Mouse (Mus musculus) neural tube, embryonic 12.5 days (tissue): Measurements from ENCODE around the gene Lman2. TPM values are rescaled to one million over a fixed set of nuclear protein-coding genes. Genes with fewer than 3 reads are reported as not detected.
A peak's percentile ranks its signal among the peaks of the same experiment; 100 is the strongest.

Experiments
- ATAC-seq: fragments of 200-750 bp; cut with Nextera tagmentation; 2 replicates; pipeline ENCODE4 v1.8.0; 2017; ENCODE audit warnings: low read depth, mild to moderate bottlenecking, moderate TSS enrichment, moderate library complexity; ENCODE audit not compliant: low FRiP score
- H3K27ac ChIP-seq: fragments of 300-500 bp; sonication (generic); 2 replicates; pipeline ENCODE4 v1.5.1; 2016
- H3K27me3 ChIP-seq: fragments of 300-500 bp; sonication (generic); replicated peaks from 2 replicates; pipeline ENCODE4 v1.6.1; 2016; ENCODE audit warnings: mild to moderate bottlenecking
- H3K36me3 ChIP-seq: fragments of 300-500 bp; sonication (generic); 2 replicates; pipeline ENCODE4 v1.6.1; 2016; ENCODE audit warnings: mild to moderate bottlenecking
- H3K4me1 ChIP-seq: fragments of 300-500 bp; sonication (generic); 2 replicates; pipeline ENCODE4 v1.6.1; 2016
- H3K4me2 ChIP-seq: fragments of 300-500 bp; sonication (generic); replicated peaks from 2 replicates; pipeline ENCODE4 v1.6.1; 2016; ENCODE audit warnings: mild to moderate bottlenecking
- H3K4me3 ChIP-seq: fragments of 300-500 bp; sonication (generic); 2 replicates; pipeline ENCODE4 v1.5.1; 2016
- H3K9ac ChIP-seq: fragments of 300-500 bp; sonication (generic); 2 replicates; pipeline ENCODE4 v1.6.1; 2016; ENCODE audit warnings: mild to moderate bottlenecking
- H3K9me3 ChIP-seq: fragments of 300-500 bp; sonication (generic); 2 replicates; pipeline ENCODE4 v1.6.1; 2016; ENCODE audit warnings: mild to moderate bottlenecking
- WGBS: fragments of 180-500 bp; shearing (Covaris S2); methylation state at CpG from one replicate; pipeline ENCODE4 v1.1.7; 2016; 5-methylcytosine and 5-hydroxymethylcytosine counted together
- polyA plus RNA-seq: library from polyadenylated mRNA; unstranded; fragments of >200 nt; fragmentation: Nextera tagmentation; extraction: Ambion mirVana; gene quantifications from 2 replicates; pipeline ENCODE4 v1.2.1, GENCODE M21; 2016

Lman2 gene
- polyA plus RNA-seq, 1 experiment from 2014 or later = 82.0 TPM

DNA sequence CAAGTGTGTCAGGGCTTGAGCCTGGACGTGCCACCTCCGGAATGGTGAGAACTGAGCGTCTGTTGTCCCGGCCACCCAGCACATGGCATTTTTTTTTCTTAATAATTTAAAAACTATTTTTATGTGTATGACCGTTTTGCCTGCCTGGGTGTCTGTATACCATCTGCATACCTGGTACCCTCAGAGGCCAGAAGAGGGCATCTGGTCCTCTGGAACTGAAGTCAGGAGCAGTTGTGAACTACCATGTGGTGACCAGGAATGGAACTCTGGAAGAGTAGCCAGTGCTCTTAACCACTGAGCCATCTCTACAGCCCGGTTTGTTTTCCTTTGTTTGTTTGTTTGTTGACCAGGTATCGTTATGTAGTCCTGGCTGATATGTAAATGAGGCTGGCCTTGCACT is 5.8 kb upstream of the Lman2 start:
- ATAC-seq = no peak
- Histone ChIP-seq H3K4me3 (no peak overlapping the region), H3K27ac (no peak overlapping the region), H3K4me1 (no peaks in the 10 kb centered on the region), H3K9me3 (no peaks in the 10 kb centered on the region), H3K27me3 (peaks cover 11% of the 10 kb centered on the region; the same call in 1 of the 2 replicates), H3K36me3 (no peaks in the 10 kb centered on the region), H3K9ac (no peak overlapping the region), H3K4me2 (no peak overlapping the region)
- 81% methylated on average over 7 of the region's 7 CpGs for WGBS

- Histone ChIP-seq H3K4me1 (peaks cover 15% of the 10 kb centered on the region), H3K27ac (peak overlapping the region; percentile 80), H3K9ac (peak overlapping the region; percentile 83), H3K4me2 (peak overlapping the region; percentile 91), H3K4me3 (peak overlapping the region; percentile 98), H3K9me3 (no peaks in the 10 kb centered on the region), H3K27me3 (no peaks in the 10 kb centered on the region), H3K36me3 (peaks cover 37% of the 10 kb centered on the region)
- 2% methylated on average over 32 of the region's 32 CpGs for WGBS
- peak; percentile 51 for ATAC-seq
Observed at GRCm38 (mm10) chr13:55361974-55362452, 570 bp downstream of the Lman2 start.

- H3K4me2 ChIP-seq = peak overlapping the region; percentile 91
- ATAC-seq = no peak
- H3K9me3 ChIP-seq = no peaks in the 10 kb centered on the region
- H3K27ac ChIP-seq = no peak overlapping the region
- H3K4me1 ChIP-seq = peaks cover 15% of the 10 kb centered on the region
- H3K27me3 ChIP-seq = no peaks in the 10 kb centered on the region
- peak overlapping the region; percentile 98; the same call in 1 of the 2 replicates for H3K4me3 ChIP-seq
- H3K36me3 ChIP-seq = peaks cover 46% of the 10 kb centered on the region
- no peak overlapping the region for H3K9ac ChIP-seq
Observed at GRCm38 (mm10) chr13:55361145-55361544, 1.4 kb downstream of the Lman2 start.

DNA sequence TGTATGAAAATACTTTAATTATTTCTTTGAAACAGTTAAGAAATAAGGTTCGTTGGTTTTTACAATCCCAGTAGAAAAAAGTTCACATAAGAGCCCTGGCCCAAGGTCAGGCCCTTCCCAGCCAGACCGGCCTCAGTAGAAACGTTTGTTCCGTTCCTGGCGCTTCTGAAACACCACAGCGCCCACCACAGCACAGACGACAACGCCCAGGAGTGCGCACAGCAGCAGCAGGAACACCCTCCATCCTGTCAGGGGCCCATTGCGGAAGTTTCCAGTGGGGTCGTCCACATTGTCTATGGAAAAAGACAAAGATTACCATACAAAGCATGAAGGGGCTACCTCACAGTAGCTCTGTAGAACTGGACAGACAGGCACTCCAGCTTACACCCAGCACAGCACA is 15.8 kb downstream of the Lman2 start:
- 93% methylated on average over 11 of the region's 11 CpGs for WGBS
- ATAC-seq = no peak

GRCm38 (mm10) chr13:55344286-55344685 is 18.3 kb downstream of the Lman2 start:
- Histone ChIP-seq H3K27ac (no peak overlapping the region), H3K9me3 (no peaks in the 10 kb centered on the region), H3K9ac (no peak overlapping the region), H3K4me3 (no peak overlapping the region), H3K4me1 (no peaks in the 10 kb centered on the region), H3K4me2 (no peak overlapping the region), H3K36me3 (peaks cover 58% of the 10 kb centered on the region), H3K27me3 (no peaks in the 10 kb centered on the region)
- no peak for ATAC-seq
- 90% methylated on average over 7 of the region's 7 CpGs for WGBS

More for the DNA sequence above, 15.8 kb downstream of the Lman2 start:
- no peak overlapping the region for H3K27ac ChIP-seq
- no peaks in the 10 kb centered on the region for H3K4me1 ChIP-seq
- no peaks in the 10 kb centered on the region for H3K27me3 ChIP-seq
- no peak overlapping the region for H3K4me2 ChIP-seq
- no peaks in the 10 kb centered on the region for H3K9me3 ChIP-seq
- H3K36me3 ChIP-seq = peaks cover 79% of the 10 kb centered on the region
- no peak overlapping the region for H3K4me3 ChIP-seq
- no peak overlapping the region for H3K9ac ChIP-seq

- 51% methylated on average over 11 of the region's 11 CpGs for WGBS
- ATAC-seq = no peak
- Histone ChIP-seq H3K9me3 (no peaks in the 10 kb centered on the region), H3K27ac (no peak overlapping the region), H3K9ac (no peak overlapping the region), H3K4me2 (no peak overlapping the region), H3K36me3 (peaks cover 41% of the 10 kb centered on the region), H3K27me3 (no peaks in the 10 kb centered on the region), H3K4me3 (no peak overlapping the region), H3K4me1 (no peaks in the 10 kb centered on the region)
Observed at GRCm38 (mm10) chr13:55342469-55342868, 20.1 kb downstream of the Lman2 start.

- H3K36me3 ChIP-seq = peaks cover 9% of the 10 kb centered on the region
- H3K27ac ChIP-seq = no peak overlapping the region
- no peaks in the 10 kb centered on the region for H3K9me3 ChIP-seq
- no peaks in the 10 kb centered on the region for H3K4me1 ChIP-seq
- ATAC-seq = no peak
- H3K9ac ChIP-seq = no peak overlapping the region
- H3K4me2 ChIP-seq = no peak overlapping the region
- WGBS = 37% methylated on average over 2 of the region's 2 CpGs
- no peaks in the 10 kb centered on the region for H3K27me3 ChIP-seq
- no peak overlapping the region for H3K4me3 ChIP-seq
Observed at GRCm38 (mm10) chr13:55339259-55339658, 23.3 kb downstream of the Lman2 start.

- WGBS = 63% methylated on average over 12 of the region's 12 CpGs
- H3K4me2 ChIP-seq = no peak overlapping the region
- H3K36me3 ChIP-seq = 0 out of 2 replicates have a peak, but pooled peaks cover under 1% of the 10 kb centered on the region
- ATAC-seq = no peak
- no peak overlapping the region for H3K4me3 ChIP-seq
- H3K9ac ChIP-seq = no peak overlapping the region
- H3K27me3 ChIP-seq = no peaks in the 10 kb centered on the region
- H3K27ac ChIP-seq = no peak overlapping the region
- no peaks in the 10 kb centered on the region for H3K4me1 ChIP-seq
- no peaks in the 10 kb centered on the region for H3K9me3 ChIP-seq
Observed at GRCm38 (mm10) chr13:55338131-55339054, 24.2 kb downstream of the Lman2 start.

- H3K4me2 ChIP-seq = no peak overlapping the region
- no peak overlapping the region for H3K9ac ChIP-seq
- no peak overlapping the region for H3K27ac ChIP-seq
- WGBS = 70% methylated on average over 10 of the region's 10 CpGs
- H3K27me3 ChIP-seq = no peaks in the 10 kb centered on the region
- H3K9me3 ChIP-seq = no peaks in the 10 kb centered on the region
- no peak overlapping the region for H3K4me3 ChIP-seq
- H3K4me1 ChIP-seq = no peaks in the 10 kb centered on the region
- no peak for ATAC-seq
- no peaks in the 10 kb centered on the region for H3K36me3 ChIP-seq
Observed at GRCm38 (mm10) chr13:55337341-55337975, 25.1 kb downstream of the Lman2 start.

DNA sequence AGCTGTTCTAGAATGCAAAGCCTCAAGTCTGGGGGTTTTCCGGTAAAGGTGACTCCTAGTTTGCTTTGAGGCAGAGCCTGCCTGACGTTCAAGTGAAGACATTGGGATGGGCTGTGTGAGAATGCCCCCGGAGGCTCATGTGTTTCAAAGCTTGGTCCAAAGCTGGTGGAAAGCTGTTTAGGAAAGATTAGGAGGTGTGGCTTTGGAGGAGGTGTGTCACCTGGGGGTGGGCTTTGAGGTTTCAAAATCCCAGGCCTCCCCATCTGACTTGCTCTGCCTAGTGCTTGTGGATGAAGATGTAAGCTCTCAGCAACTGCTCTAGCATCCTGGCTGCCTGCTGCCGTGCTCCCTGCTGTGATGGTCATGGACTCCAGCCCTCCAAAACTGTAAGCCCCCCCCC is 26.9 kb downstream of the Lman2 start:
- H3K36me3 ChIP-seq = no peaks in the 10 kb centered on the region
- no peak overlapping the region for H3K27ac ChIP-seq
- H3K27me3 ChIP-seq = no peaks in the 10 kb centered on the region
- H3K9ac ChIP-seq = no peak overlapping the region
- WGBS = 87% methylated on average over 4 of the region's 4 CpGs
- no peaks in the 10 kb centered on the region for H3K9me3 ChIP-seq
- no peak overlapping the region for H3K4me2 ChIP-seq
- ATAC-seq = no peak
- H3K4me1 ChIP-seq = peaks cover 5% of the 10 kb centered on the region; the same call in 1 of the 2 replicates
- no peak overlapping the region for H3K4me3 ChIP-seq

DNA sequence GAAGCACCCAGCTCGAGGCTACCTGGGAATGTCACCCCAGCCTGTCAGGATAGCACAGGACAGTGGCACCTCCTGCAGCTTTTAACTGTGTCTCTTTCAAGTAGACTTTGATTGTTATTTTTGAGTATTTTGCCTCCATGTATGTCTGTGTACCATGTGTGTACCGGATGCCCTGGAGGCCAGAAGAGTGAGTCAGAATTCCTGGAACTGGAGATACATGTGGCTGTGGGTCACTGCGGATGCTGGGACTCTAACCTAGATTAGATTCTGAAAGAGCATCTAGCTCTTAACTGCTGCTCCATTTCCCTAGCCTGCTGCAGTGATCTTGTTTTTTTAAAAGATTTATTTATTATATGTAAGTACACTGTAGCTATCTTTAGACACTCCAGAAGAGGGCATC is 30.3 kb downstream of the Lman2 start:
- H3K9ac ChIP-seq = no peak overlapping the region
- no peaks in the 10 kb centered on the region for H3K9me3 ChIP-seq
- H3K36me3 ChIP-seq = no peaks in the 10 kb centered on the region
- H3K4me1 ChIP-seq = peaks cover 29% of the 10 kb centered on the region
- WGBS = 92% methylated on average over 3 of the region's 3 CpGs
- no peak overlapping the region for H3K4me2 ChIP-seq
- H3K27ac ChIP-seq = no peak overlapping the region
- no peak overlapping the region for H3K4me3 ChIP-seq
- H3K27me3 ChIP-seq = no peaks in the 10 kb centered on the region
- ATAC-seq = no peak

GRCm38 (mm10) chr13:55330567-55331400 is 31.8 kb downstream of the Lman2 start:
- H3K9me3 ChIP-seq = no peaks in the 10 kb centered on the region
- no peaks in the 10 kb centered on the region for H3K27me3 ChIP-seq
- peak overlapping the region; percentile 93 for H3K4me2 ChIP-seq
- H3K27ac ChIP-seq = no peak overlapping the region
- H3K4me1 ChIP-seq = peaks cover 33% of the 10 kb centered on the region
- H3K9ac ChIP-seq = peak overlapping the region; percentile 73; the same call in 1 of the 2 replicates
- ATAC-seq = peak; percentile 54; the same call in 1 of the 2 replicates
- peaks cover 5% of the 10 kb centered on the region for H3K36me3 ChIP-seq
- peak overlapping the region; percentile 70 for H3K4me3 ChIP-seq
- 49% methylated on average over 14 of the region's 14 CpGs for WGBS
